Mouse (Mus musculus) frontal cortex, adult 2 months (tissue): Measurements from ENCODE around the gene Prc1. TPM values are rescaled to one million over a fixed set of nuclear protein-coding genes. Genes with fewer than 3 reads are reported as not detected.

Source experiments
- DNase-seq, 2 experiments: peaks; one replicate each; pipeline ENCODE4 v3.0.0; 2022; ENCODE audit warnings: low spot score in 1 of 2; ENCODE audit errors: extremely low spot score in 1 of 2
- polyA plus RNA-seq: library from polyadenylated mRNA; depleted of rRNA; stranded (reverse); fragments of >200 nt; gene quantifications from 2 replicates; pipeline ENCODE4 v1.2.3, GENCODE M21; 2012

The Prc1 gene
- polyA plus RNA-seq, 1 experiment = 1.9 TPM

- DNase-seq = no peak
These were observed 31.8 kb downstream of the Prc1 start for GRCm38 (mm10) chr7:80326076-80326475.

GRCm38 (mm10) chr7:80330278-80330677 lies 36.0 kb downstream of the Prc1 start:
- DNase-seq = no peak

GRCm38 (mm10) chr7:80331433-80331832 lies 37.2 kb downstream of the Prc1 start:
- no peak for DNase-seq

- DNase-seq = no peak
These were observed 40.6 kb downstream of the Prc1 start for GRCm38 (mm10) chr7:80334848-80335247.

- DNase-seq = no peak
These were observed 42.7 kb downstream of the Prc1 start for GRCm38 (mm10) chr7:80336932-80337331.

GRCm38 (mm10) chr7:80339371-80339770 lies 45.1 kb downstream of the Prc1 start:
- no peak for DNase-seq

GRCm38 (mm10) chr7:80339793-80340628 lies 45.8 kb downstream of the Prc1 start:
- peak; percentile 97 to 99 for DNase-seq

GRCm38 (mm10) chr7:80340793-80341192 lies 46.5 kb downstream of the Prc1 start, which contains the start of gene Unc45a:
Unc45a (minus strand) TSS chr7:80341005.
- DNase-seq = peak; percentile 49 to 74

GRCm38 (mm10) chr7:80341793-80342192 lies 47.5 kb downstream of the Prc1 start:
- no peak for DNase-seq

GRCm38 (mm10) chr7:80342858-80343257 lies 48.6 kb downstream of the Prc1 start, which contains the start of gene Hddc3:
Hddc3 (plus strand) TSS chr7:80343104.
- peak; percentile 91 to 99 for DNase-seq

- DNase-seq = no peak
These were observed 49.2 kb downstream of the Prc1 start for GRCm38 (mm10) chr7:80343270-80344018.

GRCm38 (mm10) chr7:80346173-80346572 lies 51.9 kb downstream of the Prc1 start:
- DNase-seq = no peak

- DNase-seq = no peak
These were observed 52.6 kb downstream of the Prc1 start for GRCm38 (mm10) chr7:80346830-80347229.

- DNase-seq = no peak
These were observed 53.7 kb downstream of the Prc1 start for GRCm38 (mm10) chr7:80347670-80348586.

GRCm38 (mm10) chr7:80350808-80351207 lies 56.6 kb downstream of the Prc1 start:
- DNase-seq = no peak

GRCm38 (mm10) chr7:80352920-80353319 lies 58.7 kb downstream of the Prc1 start:
- DNase-seq = no peak

- no peak for DNase-seq
These were observed 62.1 kb downstream of the Prc1 start for GRCm38 (mm10) chr7:80356351-80356750.

- DNase-seq = no peak
These were observed 62.9 kb downstream of the Prc1 start for GRCm38 (mm10) chr7:80357156-80357555.

- DNase-seq = no peak
These were observed 63.8 kb downstream of the Prc1 start for GRCm38 (mm10) chr7:80358039-80358438.

- no peak for DNase-seq
These were observed 66.2 kb downstream of the Prc1 start for GRCm38 (mm10) chr7:80360435-80360834.

GRCm38 (mm10) chr7:80365759-80366158 lies 71.5 kb downstream of the Prc1 start:
- no peak for DNase-seq
